Mouse (Mus musculus) cerebellum, adult (tissue): ENCODE measurements around the gene Tmem86b.
"Not testable (repeated sequence)": the region's sequence is repeated elsewhere in the genome, so short reads cannot be mapped to it uniquely, and the experiment has no call there.

Source experiments
- ATAC-seq: cut with Nextera tagmentation; 2 replicates; pipeline ENCODE4 v1.9.2; 2017; ENCODE audit warnings: mild to moderate bottlenecking, moderate library complexity, mixed read lengths; ENCODE audit not compliant: insufficient number of reproducible peaks, low FRiP score, low TSS enrichment

Gene Tmem86b

GRCm38 (mm10) chr7:4602969-4603368, 28.3 kb downstream of the Tmem86b start:
- no peak for ATAC-seq

GRCm38 (mm10) chr7:4597046-4597445, 34.2 kb downstream of the Tmem86b start:
- ATAC-seq = not testable (repeated sequence)

- ATAC-seq = not testable (repeated sequence)
These were observed 49.7 kb downstream of the Tmem86b start for GRCm38 (mm10) chr7:4581481-4581880.
